Mouse (Mus musculus) ES-Bruce4 (cell line): ENCODE results near the gene Cgnl1. TPM values are rescaled to one million over a fixed set of nuclear protein-coding genes. Genes with fewer than 3 reads are reported as not detected.

Experiments
- H3K27ac ChIP-seq: 2 replicates; pipeline ENCODE4 v1.5.1; 2012; ENCODE audit warnings: low read length, inconsistent platforms; ENCODE audit not compliant: insufficient read depth
- H3K27me3 ChIP-seq: 2 replicates; pipeline ENCODE4 v1.6.1; 2012; ENCODE audit warnings: mild to moderate bottlenecking, low read length, inconsistent platforms; ENCODE audit not compliant: control insufficient read depth, poor library complexity, insufficient read depth, severe bottlenecking
- H3K36me3 ChIP-seq: 2 replicates; pipeline ENCODE4 v1.6.1; 2012; ENCODE audit warnings: inconsistent platforms, mild to moderate bottlenecking, low read length, moderate library complexity; ENCODE audit not compliant: control insufficient read depth, poor library complexity, insufficient read depth, severe bottlenecking
- H3K4me1 ChIP-seq: one replicate; pipeline ENCODE4 v1.8.1; 2011; ENCODE audit warnings: low read length; ENCODE audit not compliant: control insufficient read depth, insufficient read depth
- H3K4me3 ChIP-seq: 2 replicates; pipeline ENCODE4 v1.5.1; 2011; ENCODE audit warnings: low read depth, mild to moderate bottlenecking, low read length
- H3K9ac ChIP-seq: 2 replicates; pipeline ENCODE4 v1.6.1; 2012; ENCODE audit warnings: low read depth, mild to moderate bottlenecking, inconsistent platforms; ENCODE audit not compliant: poor library complexity, severe bottlenecking
- H3K9me3 ChIP-seq: replicated peaks from 2 replicates; pipeline ENCODE4 v1.6.1; 2012; ENCODE audit warnings: mild to moderate bottlenecking, low read length, inconsistent platforms; ENCODE audit not compliant: control insufficient read depth, poor library complexity, insufficient read depth, severe bottlenecking
- CTCF ChIP-seq: IDR thresholded peaks from one replicate; pipeline ENCODE4 v1.8.1; 2011; ENCODE audit warnings: low read depth, low read length
- EP300 ChIP-seq: IDR thresholded peaks from 2 replicates; pipeline ENCODE4 v1.6.1; 2011; ENCODE audit warnings: low read depth, low read length; ENCODE audit not compliant: insufficient read depth
- POLR2A ChIP-seq: IDR thresholded peaks from one replicate; pipeline ENCODE4 v1.8.1; 2011; ENCODE audit warnings: low read length; ENCODE audit not compliant: insufficient read depth
- polyA plus RNA-seq: library from polyadenylated mRNA; stranded (reverse); fragments of >200 nt; gene quantifications from 2 replicates; pipeline ENCODE4 v1.2.4, GENCODE M21; 2011; ENCODE audit warnings: low read depth; ENCODE audit not compliant: missing spikeins, insufficient read depth, insufficient read length

Cgnl1 gene
- polyA plus RNA-seq, 1 experiment = 11.3 TPM

- no peaks in the 10 kb centered on the region for H3K9me3 ChIP-seq
- no peaks in the 10 kb centered on the region for H3K36me3 ChIP-seq
- no peak overlapping the region for H3K4me3 ChIP-seq
- H3K9ac ChIP-seq = no peak overlapping the region
- H3K4me1 ChIP-seq = no peaks in the 10 kb centered on the region
- TF ChIP-seq POLR2A (no peak), CTCF (no peak), EP300 (no peak)
- H3K27ac ChIP-seq = no peak overlapping the region
- no peaks in the 10 kb centered on the region for H3K27me3 ChIP-seq
These were observed 33.1 kb downstream of the Cgnl1 start for GRCm38 (mm10) chr9:71738081-71738930.

DNA sequence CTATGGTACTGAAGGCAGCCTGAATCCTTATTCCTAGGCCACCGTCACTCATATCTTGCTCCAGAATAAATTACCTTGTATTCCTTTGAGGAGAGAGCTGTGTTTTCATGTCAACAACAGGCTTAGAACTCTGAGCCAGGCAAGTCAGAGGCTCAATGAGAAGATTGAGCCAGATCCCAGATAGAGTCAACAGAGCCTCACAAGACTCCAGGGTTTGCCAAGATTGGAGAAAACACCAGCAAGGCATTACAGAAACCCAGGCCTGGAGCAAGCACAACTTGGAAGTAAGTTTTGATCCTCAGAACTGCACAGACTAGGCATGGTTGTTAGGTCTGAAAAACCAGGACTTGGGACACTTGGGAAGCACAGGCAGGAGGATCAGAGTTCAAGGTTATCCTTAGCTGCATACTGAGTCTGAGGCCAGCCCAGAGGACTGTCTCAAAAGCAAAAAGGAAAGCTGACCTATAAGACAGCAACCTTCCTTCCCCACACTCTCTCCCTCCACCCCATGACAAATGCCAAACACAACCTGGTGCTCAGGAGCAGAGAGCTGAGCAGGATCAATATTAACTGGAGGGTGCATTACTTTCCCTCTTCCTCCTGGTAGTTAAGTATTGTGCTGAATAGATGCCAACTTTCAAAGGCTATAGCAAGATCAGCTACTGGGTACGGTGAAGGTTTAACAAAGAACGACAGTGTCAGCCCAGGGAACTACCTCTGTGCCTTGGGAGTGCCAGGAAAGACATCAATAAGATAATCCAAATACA is 34.0 kb downstream of the Cgnl1 start:
- H3K27ac ChIP-seq = no peak overlapping the region
- no peaks in the 10 kb centered on the region for H3K4me1 ChIP-seq
- TF ChIP-seq POLR2A = no peak
- TF ChIP-seq EP300 = no peak
- no peak for TF ChIP-seq CTCF
- H3K4me3 ChIP-seq = no peak overlapping the region
- H3K9me3 ChIP-seq = no peaks in the 10 kb centered on the region
- H3K27me3 ChIP-seq = no peaks in the 10 kb centered on the region
- no peaks in the 10 kb centered on the region for H3K36me3 ChIP-seq
- H3K9ac ChIP-seq = no peak overlapping the region

GRCm38 (mm10) chr9:71735886-71736285 is 35.5 kb downstream of the Cgnl1 start:
- Histone ChIP-seq H3K9me3 (no peaks in the 10 kb centered on the region), H3K27ac (no peak overlapping the region), H3K9ac (no peak overlapping the region)

GRCm38 (mm10) chr9:71733559-71733958 is 37.8 kb downstream of the Cgnl1 start:
- H3K27ac ChIP-seq = no peak overlapping the region
- TF ChIP-seq EP300 (no peak), CTCF (no peak), POLR2A (no peak)
- no peaks in the 10 kb centered on the region for H3K36me3 ChIP-seq
- no peaks in the 10 kb centered on the region for H3K27me3 ChIP-seq
- H3K9ac ChIP-seq = no peak overlapping the region
- no peak overlapping the region for H3K4me3 ChIP-seq
- no peaks in the 10 kb centered on the region for H3K4me1 ChIP-seq
- H3K9me3 ChIP-seq = no peaks in the 10 kb centered on the region

More at GRCm38 (mm10) chr9:71735886-71736285, 35.5 kb downstream of the Cgnl1 start:
- H3K27me3 ChIP-seq = no peaks in the 10 kb centered on the region
- H3K4me1 ChIP-seq = no peaks in the 10 kb centered on the region
- TF ChIP-seq EP300 (no peak), CTCF (no peak), POLR2A (no peak)
- no peak overlapping the region for H3K4me3 ChIP-seq
- H3K36me3 ChIP-seq = no peaks in the 10 kb centered on the region

DNA sequence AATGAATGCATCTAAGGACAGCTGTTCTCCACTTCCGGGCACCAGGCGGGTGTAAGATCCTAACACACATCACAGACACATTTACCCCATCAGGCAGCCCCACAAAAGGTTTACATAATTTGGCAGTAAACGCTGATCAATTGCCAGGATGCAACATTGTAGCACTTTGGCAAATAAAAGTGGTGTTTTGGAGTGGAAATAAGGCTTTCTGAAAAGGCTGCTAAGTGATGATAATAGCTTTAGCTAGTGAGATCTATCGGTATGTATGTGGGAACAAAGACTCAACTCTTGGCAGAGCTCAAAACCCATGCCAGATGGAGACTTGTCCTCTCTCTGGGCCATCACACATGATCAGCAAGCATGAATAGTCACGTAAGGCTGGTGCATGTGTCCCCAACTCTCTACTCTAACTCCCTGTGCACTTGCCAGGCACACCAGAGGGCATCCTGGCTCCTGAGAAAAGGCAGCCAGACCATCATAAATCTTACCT is 42.5 kb downstream of the Cgnl1 start:
- TF ChIP-seq CTCF (no peak), POLR2A (no peak), EP300 (no peak)
- Histone ChIP-seq H3K9me3 (no peaks in the 10 kb centered on the region), H3K36me3 (no peaks in the 10 kb centered on the region), H3K4me1 (no peaks in the 10 kb centered on the region), H3K27ac (no peak overlapping the region), H3K9ac (no peak overlapping the region), H3K4me3 (no peak overlapping the region), H3K27me3 (no peaks in the 10 kb centered on the region)
